Mouse (Mus musculus): ENCODE data around the gene Serpinc1. TPM values are rescaled to one million over a fixed set of nuclear protein-coding genes. Genes with fewer than 3 reads are reported as not detected.
"Not testable (repeated sequence)": the region's sequence is repeated elsewhere in the genome, so short reads cannot be mapped to it uniquely, and the experiment has no call there.

Gene Serpinc1
- total RNA-seq, 2 experiments from 2014 or later = 0.08 TPM; not detected in 1

DNA sequence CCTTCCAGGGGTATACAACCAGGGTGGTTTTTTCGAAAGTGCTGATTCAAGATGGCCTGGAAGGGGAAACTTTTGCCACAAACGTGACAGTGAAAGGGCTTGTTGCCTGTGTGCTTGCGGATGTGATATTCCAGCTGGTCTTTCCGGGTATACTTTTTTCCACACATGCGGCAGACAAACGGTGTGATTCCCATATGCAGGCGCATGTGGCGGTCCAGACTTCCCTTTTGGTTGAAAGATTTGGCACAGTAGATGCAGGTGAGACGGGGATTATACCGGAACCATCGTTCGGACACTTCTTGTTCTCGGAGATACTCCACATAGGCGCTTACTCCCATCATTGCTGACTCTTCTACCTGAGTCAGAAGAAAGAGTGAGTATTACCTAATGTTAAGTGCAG lies 41.7 kb downstream of the Serpinc1 start:
- no peak for DNase-seq

DNA sequence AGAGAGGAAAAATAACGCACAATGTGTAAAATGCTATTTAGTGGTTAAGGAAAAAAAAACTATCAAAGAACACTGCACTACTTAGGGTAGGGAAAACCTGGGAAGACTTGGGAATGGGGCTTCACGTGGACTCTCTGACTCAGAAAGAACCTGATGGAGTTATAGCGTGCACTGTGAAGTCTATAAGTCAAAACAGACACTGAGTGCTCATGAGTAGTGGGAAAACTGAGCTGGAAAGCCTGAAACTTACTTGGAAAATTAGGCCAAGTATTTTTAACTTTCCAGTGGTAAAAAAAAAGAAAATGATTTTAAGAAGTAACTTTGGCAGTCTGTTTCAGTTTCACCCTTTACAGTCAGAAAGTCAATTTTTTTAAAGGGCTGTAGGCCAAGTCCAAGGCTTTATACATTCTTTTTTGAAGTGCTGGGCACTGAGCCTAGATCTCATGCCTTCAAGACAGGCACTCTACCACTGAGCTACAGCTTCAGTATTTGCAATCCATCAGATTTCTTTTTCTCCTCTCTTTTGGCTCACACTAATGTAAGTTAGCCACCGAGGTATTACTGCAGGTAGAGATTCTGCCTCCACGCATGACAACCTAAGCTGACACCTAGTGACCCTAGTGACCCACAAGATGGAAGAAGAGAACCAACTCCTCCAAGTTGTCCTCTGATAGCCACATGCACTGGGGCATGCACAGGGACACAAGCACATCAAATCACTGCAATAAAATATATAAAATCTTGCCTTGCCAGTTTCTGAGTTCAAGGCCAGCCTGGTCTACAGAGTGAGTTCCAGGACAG lies 47.2 kb downstream of the Serpinc1 start:
- no peak for DNase-seq

DNA sequence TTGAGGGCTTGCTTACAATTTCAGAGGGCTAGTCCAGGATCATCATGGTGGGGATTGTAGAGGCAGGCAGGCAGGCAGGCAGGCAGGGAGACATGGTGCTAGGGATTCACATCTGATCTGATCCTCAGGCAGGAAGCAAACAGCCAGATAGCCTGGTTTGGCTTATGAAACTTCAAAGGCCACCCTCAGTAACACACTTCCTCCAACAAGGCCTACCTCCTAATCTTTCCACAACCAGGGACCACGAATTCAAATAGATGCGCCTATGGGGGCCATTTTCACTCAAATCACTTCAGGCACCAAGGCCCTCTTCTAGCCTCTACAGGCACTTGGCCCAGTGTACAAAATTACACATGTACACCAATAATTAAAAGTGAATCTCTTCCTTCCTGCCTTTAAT lies 48.8 kb downstream of the Serpinc1 start:
- DNase-seq = no peak

DNA sequence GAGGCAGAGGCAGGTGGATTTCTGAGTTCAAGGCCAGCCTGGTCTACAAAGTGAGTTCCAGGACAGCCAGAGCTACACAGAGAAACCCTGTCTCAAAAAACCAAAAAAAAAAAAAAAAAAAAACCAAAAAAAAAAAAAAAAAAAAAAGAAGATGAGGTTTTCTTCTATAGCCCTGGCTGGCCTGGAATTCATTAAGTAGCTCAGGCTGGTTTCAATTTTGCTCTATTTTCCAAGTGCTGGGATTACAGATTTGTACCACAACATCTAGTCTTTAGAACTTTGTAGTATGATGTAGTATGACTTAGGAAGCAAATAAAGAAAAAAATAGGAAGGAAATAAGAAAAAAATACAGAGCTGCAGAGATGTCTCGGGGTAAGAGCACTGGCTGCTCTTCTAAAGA lies 50.0 kb downstream of the Serpinc1 start:
- DNase-seq = not testable (repeated sequence)

DNA sequence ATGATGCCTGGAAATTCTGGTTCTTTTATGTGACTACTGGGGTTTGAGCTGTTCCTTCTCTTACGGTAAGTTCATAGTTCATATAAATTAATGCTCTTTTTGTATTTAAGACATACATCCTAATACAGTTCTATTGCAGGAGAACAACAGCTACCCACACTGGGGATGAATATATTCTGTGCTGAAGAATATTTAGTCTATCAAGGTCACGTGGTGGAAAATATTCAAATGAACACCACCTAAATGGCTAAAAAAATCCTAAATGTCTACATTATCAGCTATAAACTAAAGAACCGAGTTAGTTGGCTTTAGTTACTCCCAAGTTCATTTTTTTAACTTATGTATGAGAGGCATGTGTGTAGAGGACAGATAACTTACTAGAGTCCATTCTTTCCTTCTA lies 51.7 kb downstream of the Serpinc1 start:
- DNase-seq = no peak

DNA sequence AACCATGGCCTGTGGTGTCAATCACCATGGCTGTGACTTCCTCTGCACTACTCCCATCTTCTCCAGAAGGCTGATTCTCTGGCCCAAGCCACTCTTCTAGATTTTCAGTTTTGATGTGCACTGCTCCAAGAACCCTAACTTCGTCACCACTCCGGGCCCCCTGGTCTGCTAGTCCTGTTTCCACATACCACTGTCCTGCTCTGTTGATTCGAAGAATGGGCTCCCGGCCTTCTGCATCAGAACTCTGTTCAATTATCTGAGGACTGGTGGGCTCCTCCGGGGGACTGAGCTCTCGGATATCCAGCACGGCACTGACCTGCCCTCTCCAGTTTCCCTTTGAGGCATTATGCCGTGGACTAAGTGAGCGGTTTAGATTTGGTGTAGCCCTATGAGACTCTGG lies 53.5 kb downstream of the Serpinc1 start:
- no peak for DNase-seq

DNA sequence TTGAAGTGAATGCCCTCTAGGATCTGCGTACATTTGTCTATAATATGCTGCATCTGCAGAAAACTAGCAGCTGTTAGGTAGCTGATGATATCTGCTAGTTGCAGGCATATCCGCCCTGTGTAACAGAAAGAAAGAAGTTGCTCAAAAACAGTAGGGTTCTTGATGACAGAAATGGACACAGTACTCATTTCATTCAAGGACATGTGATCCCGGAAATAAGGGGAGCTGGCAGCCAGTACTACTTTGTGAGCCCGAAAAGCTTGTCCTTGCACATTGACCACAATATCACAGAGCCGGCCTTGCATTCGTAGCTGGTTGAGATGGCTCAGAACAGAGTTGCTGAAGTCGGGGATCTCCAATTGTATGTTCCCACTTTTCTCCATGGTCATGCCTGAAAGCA lies 54.0 kb downstream of the Serpinc1 start:
- DNase-seq = no peak

DNA sequence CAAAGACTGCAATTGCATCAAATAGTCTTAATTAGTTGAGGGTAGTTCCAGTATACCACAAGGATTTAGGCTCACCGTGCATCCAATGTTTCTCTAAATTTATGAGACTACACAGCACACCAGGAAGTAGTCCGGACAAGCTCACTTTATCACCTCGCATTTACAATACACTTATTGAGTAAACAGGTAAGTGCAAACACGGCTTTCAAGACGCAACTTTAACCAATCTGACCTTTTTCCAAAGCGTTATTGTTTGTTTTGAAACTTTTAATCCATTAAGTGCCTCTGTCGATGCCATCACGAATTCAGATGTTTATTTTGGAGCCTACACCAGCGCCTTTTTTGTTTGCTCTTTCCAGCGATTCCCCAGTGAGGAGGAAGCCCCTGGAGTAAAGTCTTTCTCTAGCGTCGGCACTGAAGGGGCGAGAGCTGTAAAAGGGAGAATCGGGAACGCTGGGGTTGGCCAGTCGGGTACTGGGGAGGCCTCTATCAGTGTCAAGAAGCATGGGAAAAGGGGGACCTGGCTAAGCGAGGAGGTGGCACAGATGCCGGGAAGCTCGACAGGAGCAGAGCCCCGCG lies 55.6 kb downstream of the Serpinc1 start:
- no peak for DNase-seq

DNA sequence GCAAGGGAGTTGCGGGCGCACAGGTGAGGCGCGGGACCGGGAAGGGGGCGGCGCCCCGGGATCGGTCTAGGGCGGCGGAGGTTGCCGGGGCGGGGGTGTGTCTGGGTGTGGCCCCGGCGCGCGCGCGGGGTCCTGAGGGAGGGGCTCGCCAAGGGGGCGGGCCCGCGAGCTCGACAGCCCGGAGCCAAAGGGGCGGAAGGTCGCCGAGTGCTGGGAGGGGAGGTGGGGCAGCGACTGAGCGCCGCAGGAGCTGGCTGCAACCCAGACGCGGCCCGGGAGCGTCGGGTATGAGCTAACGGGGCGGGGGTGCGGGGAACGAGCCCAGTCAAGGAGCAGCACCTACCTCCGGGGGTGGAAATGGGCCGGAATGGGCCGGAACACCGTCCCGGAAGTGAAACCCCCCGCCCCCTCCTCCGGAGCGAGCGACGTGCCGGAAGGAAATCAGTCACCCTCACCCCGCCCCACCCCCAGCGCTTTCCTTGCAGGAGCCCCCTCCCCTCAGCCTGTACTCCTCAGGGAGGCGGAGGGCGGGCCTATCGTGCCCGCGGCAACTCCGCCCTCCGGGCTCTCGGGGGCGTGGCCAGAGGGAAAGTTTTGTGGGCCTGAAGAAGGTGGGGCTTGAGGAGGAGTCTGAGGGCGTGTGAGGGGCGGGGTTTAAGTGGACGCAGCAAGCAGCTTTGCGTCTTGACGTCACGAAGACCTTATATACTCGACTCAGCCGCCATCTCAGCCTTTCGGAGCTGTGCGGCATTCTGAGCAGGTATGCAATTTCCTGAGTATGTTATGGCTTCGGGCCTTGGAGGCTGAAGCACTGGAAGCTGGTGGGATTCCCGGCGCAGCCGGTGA lies 56.3 kb downstream of the Serpinc1 start, which contains the start of gene Zbtb37:
Gene Zbtb37, minus strand, starts transcription at position 415 of the 846 bp plus-strand sequence.
- peak; percentile 97 for DNase-seq

DNA sequence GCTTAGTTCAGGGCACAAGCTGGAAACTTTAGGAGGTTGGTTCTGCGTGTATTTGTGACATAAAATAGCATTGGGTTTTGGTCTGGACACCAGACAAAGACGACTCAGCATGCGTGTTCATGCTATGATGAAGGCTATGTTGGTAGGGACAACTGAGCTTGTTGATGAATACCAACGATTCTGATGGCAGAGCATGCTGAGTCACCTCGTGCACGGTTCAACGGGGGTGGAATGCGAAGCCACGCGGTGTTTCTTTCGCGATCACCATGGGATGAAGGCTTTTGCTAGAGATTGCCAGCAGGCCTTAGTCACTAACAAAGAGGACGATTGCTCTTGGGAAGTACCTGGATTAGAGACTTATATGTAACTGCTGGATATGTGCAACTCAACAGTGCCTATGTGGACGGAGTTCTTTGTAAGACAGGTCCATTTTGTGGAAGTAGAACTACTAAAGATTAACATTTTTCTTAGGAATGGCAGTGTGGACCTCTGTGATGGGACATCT lies 56.9 kb downstream of the Serpinc1 start:
- no peak for DNase-seq

DNA sequence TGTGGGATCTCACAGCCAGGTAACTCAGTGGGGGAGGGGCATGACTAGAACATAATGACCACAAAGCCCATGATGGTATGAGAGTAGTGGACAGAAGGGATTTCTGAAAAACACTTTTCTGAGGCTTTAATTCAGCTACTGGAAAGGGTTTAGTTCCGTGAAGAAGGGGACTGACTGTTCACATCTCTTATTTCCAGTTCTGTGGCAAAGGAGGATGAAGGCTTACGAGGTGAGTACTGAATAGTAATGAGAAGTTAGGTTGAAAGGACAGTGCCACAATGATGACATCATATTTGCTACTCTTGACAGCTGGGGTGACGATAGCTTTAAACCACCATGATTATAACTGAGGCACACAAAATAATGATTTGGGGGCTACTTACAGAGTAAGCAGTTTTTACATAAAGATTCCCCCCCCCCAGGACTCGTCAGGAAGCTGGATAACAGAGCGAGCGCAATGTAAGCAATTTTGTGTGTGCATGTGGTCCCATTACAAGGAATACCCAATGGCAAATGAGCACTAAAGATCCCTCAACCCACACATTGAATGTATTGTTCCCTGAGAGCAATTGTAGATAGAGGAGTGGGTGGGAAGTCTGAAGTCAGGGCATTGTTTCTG lies 57.5 kb downstream of the Serpinc1 start:
- DNase-seq = no peak

DNA sequence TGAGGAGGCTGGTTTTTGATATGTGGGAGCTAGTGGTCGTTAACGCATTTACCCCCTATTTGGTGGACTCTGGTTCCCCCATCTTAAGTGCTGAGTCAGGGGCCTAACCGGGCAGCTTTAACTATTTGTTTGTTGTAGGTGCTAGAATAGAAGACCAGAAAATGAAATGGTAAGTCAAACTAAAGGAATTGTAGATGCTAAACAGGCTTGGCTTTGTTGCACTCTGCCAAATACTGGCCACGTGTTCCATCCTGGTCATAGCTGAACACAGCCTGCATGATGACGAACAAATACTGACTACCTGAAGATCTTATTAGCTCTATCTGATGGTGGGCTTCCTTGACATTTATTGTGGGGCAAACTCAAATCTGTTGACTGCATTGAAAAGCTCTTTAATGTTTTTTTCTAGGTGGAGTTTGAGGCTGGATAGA lies 58.0 kb downstream of the Serpinc1 start:
- no peak for DNase-seq

DNA sequence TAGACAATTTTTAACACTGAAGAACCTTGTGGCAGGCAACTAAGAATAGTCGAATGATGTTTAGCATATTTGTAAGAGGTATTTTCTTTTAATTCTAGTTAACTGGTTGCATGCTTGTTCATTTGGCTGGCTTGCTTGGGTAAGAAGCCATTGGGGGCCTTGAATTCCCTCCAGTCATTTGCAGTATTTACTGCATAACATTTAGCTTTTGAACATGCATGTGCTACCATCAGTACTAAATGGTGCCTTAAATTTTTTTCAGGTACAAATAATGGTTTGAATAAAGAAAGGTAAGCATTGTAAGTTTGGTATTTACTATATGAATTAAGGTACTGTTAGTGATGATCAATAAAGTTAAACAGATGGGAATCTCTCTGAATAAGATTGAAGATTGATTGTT lies 58.6 kb downstream of the Serpinc1 start:
- no peak for DNase-seq

DNA sequence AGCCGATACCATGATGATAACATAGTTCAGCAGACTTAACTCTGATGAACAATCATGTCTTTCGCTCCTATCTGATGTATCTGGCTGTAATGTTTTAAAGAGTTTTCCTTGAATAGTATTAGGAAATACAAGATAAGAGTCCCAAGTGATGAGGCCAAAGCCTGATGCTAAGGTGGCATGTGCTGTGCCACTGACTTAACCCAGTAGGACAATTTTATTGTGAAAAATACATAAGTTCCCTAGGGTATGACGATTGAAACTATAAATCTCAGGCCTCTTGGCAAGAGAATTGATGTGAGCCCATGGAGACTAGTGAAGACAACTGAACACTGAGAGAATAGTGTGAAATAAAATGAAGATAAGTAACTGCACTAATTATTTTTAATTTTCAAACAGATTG lies 59.2 kb downstream of the Serpinc1 start:
- no peak for DNase-seq

DNA sequence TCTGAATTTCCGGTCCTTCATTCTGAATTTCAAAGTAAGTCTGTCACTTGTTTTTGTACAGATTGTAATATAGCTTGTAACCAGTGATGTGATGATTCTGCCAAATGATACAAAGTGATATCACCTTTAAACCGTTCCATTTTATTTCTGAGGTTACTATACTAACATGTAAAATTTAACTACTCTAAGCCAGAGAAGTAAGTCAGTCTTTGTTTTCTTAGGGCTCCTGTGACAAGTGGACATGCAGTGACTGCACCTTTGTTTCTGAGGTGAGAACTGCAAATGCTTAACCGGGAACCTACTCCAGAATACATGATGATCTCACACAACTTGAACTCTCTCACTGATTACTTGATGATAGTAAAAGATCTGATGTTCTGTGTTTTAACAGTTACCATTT lies 59.6 kb downstream of the Serpinc1 start:
- DNase-seq = no peak

DNA sequence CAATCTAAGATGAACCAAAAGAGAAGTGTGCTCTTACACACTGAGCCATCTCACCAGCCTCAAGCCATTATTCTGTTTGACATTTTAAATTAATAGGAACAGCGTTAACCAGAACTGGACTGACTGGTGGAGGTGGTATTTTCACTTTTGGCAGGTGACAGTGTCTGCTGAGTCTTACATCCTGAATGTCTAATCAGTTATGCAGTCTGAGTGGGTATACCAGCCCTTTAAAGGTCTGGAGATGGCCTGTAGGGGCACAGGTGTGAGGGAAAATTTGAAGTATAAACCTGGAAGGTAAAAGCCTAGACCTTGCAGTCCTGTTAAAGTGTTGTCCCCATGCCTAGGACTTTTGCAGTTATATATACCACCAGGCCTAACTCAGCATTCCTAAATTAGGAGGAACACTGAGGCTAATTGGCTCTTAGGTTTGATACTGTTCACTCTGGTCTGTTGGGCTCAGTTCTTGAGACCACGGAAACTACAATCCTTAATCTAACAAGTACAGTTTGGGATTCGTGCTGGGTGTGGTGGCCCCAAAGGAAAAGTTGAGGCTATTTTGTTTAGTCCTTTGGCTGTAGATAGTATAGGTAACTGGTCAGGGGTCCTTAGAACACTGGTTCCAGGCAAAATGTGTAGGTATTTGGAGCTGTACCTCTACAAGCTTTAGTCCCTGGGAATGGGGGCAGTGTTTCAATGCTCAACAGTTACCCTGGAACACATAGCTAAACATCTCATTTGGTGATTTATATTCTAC lies 60.8 kb downstream of the Serpinc1 start:
- no peak for DNase-seq

DNA sequence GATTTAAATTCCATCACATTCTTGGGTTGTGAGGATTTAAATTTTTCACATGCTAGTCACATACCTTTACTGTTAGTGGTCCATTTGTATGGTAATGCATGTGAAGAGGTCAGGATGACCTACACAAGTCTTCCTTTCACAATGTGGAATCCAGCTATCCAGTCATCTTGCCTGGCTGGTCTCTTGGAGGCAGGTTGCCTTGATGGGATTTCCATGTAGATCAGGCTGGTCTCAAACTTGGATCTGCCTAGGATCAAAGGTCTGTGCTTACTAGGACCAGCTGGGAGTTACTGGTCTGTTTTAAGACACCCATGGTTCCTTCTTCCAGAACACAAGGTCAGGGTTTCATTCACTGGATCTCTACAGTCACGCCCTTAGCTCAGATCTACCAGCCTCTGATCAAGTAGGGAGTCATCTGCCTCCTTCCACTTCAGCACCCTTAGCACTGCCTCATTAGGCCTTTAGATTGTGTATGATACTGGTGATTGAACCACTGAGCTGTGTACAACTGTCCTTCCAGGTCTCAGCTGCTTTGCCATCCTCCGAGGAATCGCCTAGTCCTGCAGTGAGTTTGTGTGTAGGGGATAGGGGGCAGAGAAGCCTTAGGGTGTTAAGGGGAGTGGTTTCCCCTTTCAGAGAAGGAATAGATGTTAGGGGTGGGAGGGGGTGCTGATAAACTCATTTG lies 61.5 kb downstream of the Serpinc1 start:
- no peak for DNase-seq

DNA sequence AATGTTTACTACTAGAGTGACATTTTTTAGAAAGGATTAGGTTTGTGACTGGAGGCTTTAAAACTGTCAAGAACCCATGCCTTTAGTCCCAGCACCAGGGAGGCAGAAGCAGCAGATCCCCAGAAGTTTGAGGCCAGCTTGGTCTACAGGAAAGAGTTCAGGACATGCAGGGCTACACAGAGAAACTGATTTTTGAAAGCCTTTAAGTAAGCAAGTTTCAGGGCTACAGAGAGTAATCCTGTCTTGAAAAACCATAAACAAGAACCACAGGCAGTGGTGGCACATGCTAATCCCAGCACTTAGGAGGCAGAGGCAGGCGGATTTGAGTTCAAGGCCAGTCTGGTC lies 62.0 kb downstream of the Serpinc1 start:
- DNase-seq = no peak

DNA sequence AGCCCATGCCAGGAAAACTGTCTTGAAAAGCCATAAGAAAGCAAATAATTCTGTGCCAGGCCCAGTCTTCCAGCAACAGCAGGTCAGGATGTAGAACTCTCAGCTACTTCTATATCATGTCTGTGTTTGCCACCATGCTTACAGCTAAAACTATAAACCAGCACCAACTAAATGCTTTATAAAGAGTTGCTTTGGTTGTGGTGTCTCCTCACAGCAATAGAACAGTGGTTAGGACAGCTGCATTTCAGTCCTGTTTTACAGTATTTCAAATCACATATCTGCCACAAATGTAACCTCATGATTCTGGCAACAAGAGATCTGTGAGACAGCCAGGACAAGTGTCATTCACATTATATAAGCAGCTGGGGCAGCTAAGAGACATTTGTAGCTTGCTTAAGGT lies 62.5 kb downstream of the Serpinc1 start:
- DNase-seq = no peak

DNA sequence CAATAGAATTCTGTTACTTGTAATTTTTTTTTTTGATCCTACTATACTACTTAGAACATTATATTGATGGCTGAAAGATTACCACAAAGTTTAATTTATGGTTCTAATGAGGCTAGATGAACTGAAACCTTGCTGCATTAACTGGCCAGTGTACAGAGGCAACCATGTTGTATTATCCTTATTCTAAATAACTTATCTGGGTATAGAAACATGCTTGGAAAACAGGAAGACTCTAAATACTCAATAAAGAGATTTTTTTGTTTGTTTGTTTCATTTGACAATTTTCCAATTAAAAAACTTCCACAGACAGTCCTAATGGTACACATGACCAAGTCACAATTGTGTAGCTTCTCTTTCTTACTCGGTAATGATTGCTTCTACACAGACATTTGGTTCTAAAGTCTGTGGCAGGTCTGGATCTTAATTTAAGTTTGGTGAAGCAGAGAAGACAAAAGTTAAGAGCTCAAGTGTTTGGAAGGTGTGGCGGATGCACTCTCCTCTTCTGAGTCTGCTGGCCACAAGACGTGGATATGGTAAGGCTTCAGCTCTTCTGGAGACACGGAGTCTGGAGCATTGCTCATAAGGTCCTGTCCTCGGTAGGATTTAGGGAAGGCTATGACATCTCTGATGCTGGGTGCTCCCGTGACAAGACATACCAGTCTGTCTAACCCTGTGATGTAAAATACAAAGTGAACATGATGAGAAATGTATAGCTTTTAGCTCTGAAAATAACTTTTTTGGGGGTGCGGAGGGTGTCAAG lies 63.1 kb downstream of the Serpinc1 start:
- no peak for DNase-seq
